Mouse (Mus musculus) lung, embryonic 15.5 days (tissue): Measurements from ENCODE around the gene Ndufs3. TPM values are rescaled to one million over a fixed set of nuclear protein-coding genes. Genes with fewer than 3 reads are reported as not detected.
"Not testable (repeated sequence)": the region's sequence is repeated elsewhere in the genome, so short reads cannot be mapped to it uniquely, and the experiment has no call there.

Source experiments
- ATAC-seq: fragments of 200-750 bp; cut with Nextera tagmentation; 2 replicates; pipeline ENCODE4 v1.8.0; 2017; ENCODE audit warnings: moderate number of reproducible peaks, borderline replicate concordance; ENCODE audit not compliant: low FRiP score, low TSS enrichment; ENCODE audit errors: extremely low read depth
- H3K27ac ChIP-seq: fragments of 300-500 bp; sonication (generic); 2 replicates; pipeline ENCODE4 v1.5.1; 2015; ENCODE audit warnings: moderate library complexity, mild to moderate bottlenecking, inconsistent platforms
- H3K27me3 ChIP-seq: fragments of 300-500 bp; sonication (generic); 2 replicates; pipeline ENCODE4 v1.6.1; 2015; ENCODE audit warnings: inconsistent platforms
- H3K36me3 ChIP-seq: fragments of 300-500 bp; sonication (generic); 2 replicates; pipeline ENCODE4 v1.6.1; 2015; ENCODE audit warnings: inconsistent platforms
- H3K4me1 ChIP-seq: fragments of 300-500 bp; sonication (generic); 2 replicates; pipeline ENCODE4 v1.6.1; 2015; ENCODE audit warnings: inconsistent platforms
- H3K4me2 ChIP-seq: fragments of 300-500 bp; sonication (generic); 2 replicates; pipeline ENCODE4 v1.6.1; 2015; ENCODE audit warnings: inconsistent platforms, mild to moderate bottlenecking, moderate library complexity
- H3K4me3 ChIP-seq: fragments of 300-500 bp; sonication (generic); 2 replicates; pipeline ENCODE4 v1.5.1; 2015; ENCODE audit warnings: mild to moderate bottlenecking, inconsistent platforms
- H3K9ac ChIP-seq: fragments of 300-500 bp; sonication (generic); 2 replicates; pipeline ENCODE4 v1.6.1; 2015; ENCODE audit warnings: inconsistent platforms
- H3K9me3 ChIP-seq: fragments of 300-500 bp; sonication (generic); 2 replicates; pipeline ENCODE4 v1.6.1; 2016; ENCODE audit warnings: inconsistent platforms
- WGBS: fragments of 180-500 bp; shearing (Covaris S2); methylation state at CpG from one replicate; pipeline ENCODE4 v1.1.7; 2015; 5-methylcytosine and 5-hydroxymethylcytosine counted together
- polyA plus RNA-seq: library from polyadenylated mRNA; unstranded; fragments of >200 nt; fragmentation: Nextera tagmentation; extraction: Ambion mirVana; gene quantifications from 2 replicates; pipeline ENCODE4 v1.2.1, GENCODE M21; 2015

Gene Ndufs3
- polyA plus RNA-seq, 1 experiment from 2014 or later: 199 TPM

GRCm38 (mm10) chr2:90903398-90903797 lies 1.2 kb downstream of the Ndufs3 start:
- WGBS: 75% methylated on average over 2 of the region's 2 CpGs
- no peaks in the 10 kb centered on the region for H3K27me3 ChIP-seq
- H3K9me3 ChIP-seq: no peaks in the 10 kb centered on the region
- H3K36me3 ChIP-seq: peaks cover 46% of the 10 kb centered on the region
- H3K4me2 ChIP-seq: peak overlapping the region; percentile 64
- H3K4me3 ChIP-seq: peak overlapping the region; percentile 94
- H3K4me1 ChIP-seq: peaks cover 24% of the 10 kb centered on the region
- no peak for ATAC-seq
- peak overlapping the region; percentile 95 for H3K9ac ChIP-seq
- no peak overlapping the region for H3K27ac ChIP-seq

DNA sequence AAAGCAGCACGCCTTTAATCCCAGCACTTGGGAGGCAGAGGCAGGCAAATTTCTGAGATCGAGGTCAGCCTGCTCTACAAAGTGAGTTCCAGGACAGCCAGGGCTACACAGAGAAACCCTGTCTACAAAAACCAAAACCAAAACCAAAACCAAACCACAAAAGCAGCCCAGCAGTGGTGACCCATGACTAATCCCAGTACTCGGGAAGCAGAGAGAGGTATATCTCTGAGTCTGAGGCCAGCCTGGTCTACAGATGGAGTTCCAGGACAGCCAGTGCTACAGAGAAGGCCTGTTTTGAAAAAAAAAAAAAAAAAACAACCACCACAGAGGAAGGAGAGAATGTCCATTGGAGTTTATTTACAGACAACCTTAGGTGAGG lies 10.3 kb downstream of the Ndufs3 start:
- not testable (repeated sequence) for H3K4me3 ChIP-seq, ATAC-seq, H3K9me3 ChIP-seq, H3K27ac ChIP-seq, H3K9ac ChIP-seq, H3K4me2 ChIP-seq
- Histone ChIP-seq H3K27me3 (peaks cover 19% of the 10 kb centered on the region), H3K4me1 (peaks cover 12% of the 10 kb centered on the region), H3K36me3 (peaks cover 44% of the 10 kb centered on the region)
- 89% methylated on average over 3 of the region's 3 CpGs for WGBS

- Histone ChIP-seq H3K4me3 (no peak overlapping the region), H3K27ac (no peak overlapping the region), H3K27me3 (peaks cover 24% of the 10 kb centered on the region), H3K9me3 (no peaks in the 10 kb centered on the region), H3K4me1 (peaks cover 13% of the 10 kb centered on the region), H3K4me2 (no peak overlapping the region), H3K36me3 (peaks cover 39% of the 10 kb centered on the region), H3K9ac (no peak overlapping the region)
- ATAC-seq: no peak
- 81% methylated on average over 6 of the region's 6 CpGs for WGBS
These were observed 10.8 kb downstream of the Ndufs3 start for GRCm38 (mm10) chr2:90893673-90894298.

DNA sequence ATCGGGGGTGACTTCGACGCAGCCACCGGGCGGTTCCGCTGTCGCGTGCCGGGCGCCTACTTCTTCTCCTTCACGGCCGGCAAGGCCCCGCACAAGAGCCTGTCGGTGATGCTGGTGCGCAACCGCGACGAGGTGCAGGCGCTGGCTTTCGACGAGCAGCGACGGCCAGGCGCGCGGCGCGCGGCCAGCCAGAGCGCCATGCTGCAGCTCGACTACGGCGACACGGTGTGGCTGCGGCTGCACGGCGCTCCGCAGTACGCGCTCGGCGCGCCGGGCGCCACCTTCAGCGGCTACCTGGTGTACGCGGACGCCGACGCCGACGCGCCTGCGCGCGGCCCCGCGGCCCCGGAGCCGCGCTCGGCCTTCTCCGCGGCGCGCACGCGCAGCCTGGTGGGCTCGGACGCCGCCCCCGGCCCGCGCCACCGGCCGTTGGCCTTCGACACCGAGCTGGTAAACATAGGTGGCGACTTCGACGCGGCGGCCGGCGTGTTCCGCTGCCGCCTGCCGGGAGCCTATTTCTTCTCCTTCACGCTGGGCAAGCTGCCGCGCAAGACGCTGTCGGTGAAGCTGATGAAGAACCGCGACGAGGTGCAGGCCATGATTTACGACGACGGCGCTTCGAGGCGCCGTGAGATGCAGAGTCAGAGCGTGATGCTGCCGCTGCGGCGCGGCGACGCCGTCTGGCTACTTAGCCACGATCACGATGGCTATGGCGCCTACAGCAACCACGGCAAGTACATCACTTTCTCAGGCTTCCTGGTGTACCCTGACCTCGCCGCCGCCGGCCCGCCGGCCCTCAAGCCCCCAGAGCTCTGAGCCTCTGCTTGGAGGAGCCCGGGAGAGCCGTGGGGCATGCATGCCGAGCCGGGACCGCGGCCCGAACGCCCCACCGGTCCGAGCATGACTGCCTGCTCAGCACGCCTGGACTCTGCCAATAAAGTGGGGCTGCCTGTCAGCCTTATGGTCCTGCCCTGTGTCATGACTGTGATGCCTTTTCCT lies 14.8 kb downstream of the Ndufs3 start:
- H3K4me2 ChIP-seq: peak overlapping the region; percentile 90
- H3K36me3 ChIP-seq: peaks cover 2% of the 10 kb centered on the region; the same call in 1 of the 2 replicates
- H3K9me3 ChIP-seq: no peaks in the 10 kb centered on the region
- 3% methylated on average over 111 of the region's 133 CpGs for WGBS
- peaks cover 26% of the 10 kb centered on the region for H3K4me1 ChIP-seq
- H3K9ac ChIP-seq: peak overlapping the region; percentile 22
- ATAC-seq: peak; percentile 52; the same call in 1 of the 2 replicates
- peaks cover 63% of the 10 kb centered on the region for H3K27me3 ChIP-seq
- H3K27ac ChIP-seq: no peak overlapping the region
- H3K4me3 ChIP-seq: peak overlapping the region; percentile 51

DNA sequence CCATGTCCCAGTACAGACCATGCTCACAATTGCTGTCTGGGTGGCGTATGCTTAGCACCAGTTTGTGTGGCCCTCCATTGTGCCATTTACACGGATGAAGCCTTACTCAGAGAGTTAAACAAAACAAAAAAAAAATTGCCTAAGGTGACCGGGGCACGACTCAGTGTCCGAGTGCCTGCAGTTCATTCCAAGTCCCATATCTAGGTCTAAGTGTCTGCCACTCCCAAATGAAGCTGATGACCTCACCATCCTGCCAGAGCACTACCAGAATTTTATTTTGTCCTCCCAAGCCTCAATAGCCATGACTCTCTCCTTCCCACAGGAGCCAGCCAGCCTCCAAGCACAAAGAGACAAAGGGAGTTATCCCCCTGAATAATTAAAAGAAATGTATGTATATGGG lies 17.0 kb downstream of the Ndufs3 start:
- ATAC-seq: no peak

GRCm38 (mm10) chr2:90886436-90886835 lies 18.2 kb downstream of the Ndufs3 start:
- no peaks in the 10 kb centered on the region for H3K36me3 ChIP-seq
- H3K4me2 ChIP-seq: peak overlapping the region; percentile 83; the same call in 1 of the 2 replicates
- no peak overlapping the region for H3K4me3 ChIP-seq
- H3K27ac ChIP-seq: no peak overlapping the region
- H3K9me3 ChIP-seq: no peaks in the 10 kb centered on the region
- peaks cover 26% of the 10 kb centered on the region for H3K4me1 ChIP-seq
- 37% methylated on average over 6 of the region's 6 CpGs for WGBS
- peaks cover 74% of the 10 kb centered on the region for H3K27me3 ChIP-seq
- H3K9ac ChIP-seq: no peak overlapping the region
- no peak for ATAC-seq

More for the DNA sequence above, 17.0 kb downstream of the Ndufs3 start:
- Histone ChIP-seq H3K4me2 (no peak overlapping the region), H3K27me3 (peaks cover 74% of the 10 kb centered on the region), H3K27ac (no peak overlapping the region), H3K4me1 (peaks cover 26% of the 10 kb centered on the region), H3K36me3 (no peaks in the 10 kb centered on the region), H3K9me3 (no peaks in the 10 kb centered on the region), H3K9ac (no peak overlapping the region), H3K4me3 (no peak overlapping the region)
- WGBS: 59% methylated on average over 5 of the region's 5 CpGs

DNA sequence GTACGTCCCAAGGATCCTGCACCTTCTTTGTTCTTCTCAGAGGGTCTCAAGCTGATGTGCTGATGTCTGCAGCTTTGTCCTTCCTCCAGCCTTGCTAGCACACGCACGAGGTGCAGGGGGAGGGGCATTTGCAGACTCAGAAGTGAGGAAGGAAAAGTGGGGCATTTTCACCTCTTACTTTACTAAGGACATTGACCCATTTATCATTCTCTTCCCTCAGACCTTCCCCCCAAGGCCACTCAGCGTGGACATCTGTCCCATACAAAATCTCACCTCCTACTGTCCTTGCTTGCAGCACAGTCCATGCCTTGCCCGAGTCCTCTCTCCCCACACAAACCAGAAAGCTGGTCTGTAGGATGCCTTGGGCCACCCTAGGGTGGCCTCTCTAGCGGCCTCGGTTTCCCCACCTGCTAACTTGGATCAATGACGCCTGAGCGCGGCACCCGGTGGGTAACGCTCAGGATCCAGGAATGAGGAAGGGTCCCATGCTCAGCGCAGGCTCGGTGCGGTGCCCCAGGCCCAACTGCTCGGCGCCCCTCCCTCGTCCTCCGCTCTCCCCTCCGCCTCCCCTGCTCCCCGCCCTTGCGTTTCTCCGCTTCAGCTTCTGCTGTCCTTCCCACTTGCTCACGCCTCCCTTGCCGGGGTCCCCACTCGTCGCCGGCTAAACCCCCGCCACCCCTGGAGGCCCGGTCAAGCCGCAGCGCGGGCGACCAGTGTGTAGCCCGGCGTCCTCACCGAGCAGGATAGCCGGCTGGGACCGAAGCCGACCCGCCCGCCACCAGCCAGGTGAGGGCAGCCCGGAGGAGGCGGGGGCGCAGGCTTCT lies 19.2 kb downstream of the Ndufs3 start, which contains the start of gene C1qtnf4:
Gene C1qtnf4, plus strand, starts transcription at position 643 of the 824 bp plus-strand sequence.
- H3K9me3 ChIP-seq: no peaks in the 10 kb centered on the region
- peak within 1 kb of the TSS; percentile 20; the same call in 1 of the 2 replicates for H3K9ac ChIP-seq
- no peaks in the 10 kb centered on the region for H3K36me3 ChIP-seq
- peaks cover 66% of the 10 kb centered on the region for H3K27me3 ChIP-seq
- WGBS: 2% methylated on average over 38 of the region's 45 CpGs
- H3K4me1 ChIP-seq: peaks cover 26% of the 10 kb centered on the region
- no peak within 1 kb of the TSS for H3K27ac ChIP-seq
- peak within 1 kb of the TSS; percentile 83 for H3K4me2 ChIP-seq
- H3K4me3 ChIP-seq: peak within 1 kb of the TSS; percentile 44
- ATAC-seq: no peak

DNA sequence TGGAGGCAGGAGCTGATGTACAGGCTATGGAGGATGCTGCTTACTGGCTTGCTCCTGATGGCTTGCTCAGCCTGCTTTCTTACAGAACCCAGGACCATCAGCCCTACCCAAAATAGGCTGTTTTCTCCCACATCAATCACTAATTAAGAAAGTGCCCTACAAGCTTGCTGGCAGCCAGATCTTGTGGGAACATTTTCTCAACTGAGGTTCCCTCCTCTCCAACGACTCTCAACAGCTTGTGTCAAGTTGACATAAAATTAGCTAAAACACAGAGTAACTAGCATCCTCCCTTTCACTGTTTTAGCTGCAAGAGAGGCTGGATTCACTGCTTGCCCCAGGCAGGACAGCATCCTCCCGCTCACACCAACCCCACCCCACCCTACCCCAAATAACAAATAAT lies 22.8 kb downstream of the Ndufs3 start:
- Histone ChIP-seq H3K4me3 (no peak overlapping the region), H3K27me3 (peaks cover 30% of the 10 kb centered on the region), H3K4me2 (no peak overlapping the region), H3K27ac (no peak overlapping the region), H3K36me3 (no peaks in the 10 kb centered on the region), H3K4me1 (peaks cover 17% of the 10 kb centered on the region), H3K9ac (no peak overlapping the region), H3K9me3 (no peaks in the 10 kb centered on the region)
- no peak for ATAC-seq
- 60% methylated on average over 2 of the region's 2 CpGs for WGBS

DNA sequence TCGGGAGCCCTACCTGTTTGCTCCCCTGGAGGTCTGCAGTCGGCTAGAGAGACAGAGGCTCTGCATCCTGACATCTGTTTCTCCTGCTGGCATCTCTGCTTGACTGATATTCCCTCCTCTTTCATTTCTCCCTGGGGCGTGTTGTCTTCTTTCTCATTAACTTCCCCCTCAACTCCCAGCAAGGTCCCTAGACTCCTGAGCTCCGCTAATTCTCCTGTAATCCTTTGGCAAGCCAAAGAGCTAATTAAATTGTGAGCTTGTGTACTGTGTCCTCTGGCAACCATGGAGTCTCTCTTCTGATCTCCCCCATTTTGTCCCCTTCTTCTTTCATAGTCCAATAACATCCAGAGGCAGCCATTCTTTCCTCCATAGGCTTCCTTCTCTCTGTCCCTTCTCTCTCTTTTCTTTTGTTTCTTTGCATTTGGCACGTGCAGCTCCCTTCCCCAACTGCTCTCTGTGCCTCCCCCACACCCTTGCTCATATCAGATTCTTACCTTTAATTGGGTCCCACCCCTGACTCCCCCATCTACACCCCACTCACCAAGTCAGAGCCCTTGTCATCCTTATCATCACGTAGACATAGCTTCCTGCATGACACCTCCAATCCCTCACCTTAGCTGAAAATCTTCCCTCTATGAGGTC lies 24.4 kb downstream of the Ndufs3 start:
- Histone ChIP-seq H3K9ac (no peak overlapping the region), H3K36me3 (no peaks in the 10 kb centered on the region), H3K4me3 (no peak overlapping the region), H3K4me2 (no peak overlapping the region), H3K4me1 (peaks cover 6% of the 10 kb centered on the region; the same call in 1 of the 2 replicates), H3K27me3 (peaks cover 14% of the 10 kb centered on the region), H3K27ac (no peak overlapping the region), H3K9me3 (no peaks in the 10 kb centered on the region)
- 32% methylated on average over 6 of the region's 6 CpGs for WGBS
- no peak for ATAC-seq

DNA sequence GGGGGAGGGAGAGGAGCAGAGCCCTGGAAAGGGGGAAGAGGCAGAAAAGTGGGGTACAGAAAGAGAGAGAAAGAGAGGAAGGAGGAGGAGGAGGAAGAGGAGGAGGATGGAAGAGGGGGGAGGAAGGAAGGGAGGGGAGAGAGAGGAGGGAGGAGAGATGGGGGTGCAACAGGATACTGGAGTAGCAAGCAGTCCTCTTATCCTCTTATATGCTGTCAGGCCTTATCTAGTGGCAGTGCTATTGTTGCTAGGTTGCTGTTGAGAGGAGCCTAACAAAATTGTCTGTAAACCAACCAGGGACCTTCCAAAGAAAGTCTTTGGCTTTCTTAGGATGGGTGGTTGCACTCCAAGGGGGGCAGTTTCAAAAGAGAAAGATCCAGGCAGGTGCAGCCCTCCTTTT lies 25.2 kb downstream of the Ndufs3 start:
- H3K9ac ChIP-seq: no peak overlapping the region
- no peak overlapping the region for H3K27ac ChIP-seq
- peaks cover 6% of the 10 kb centered on the region; the same call in 1 of the 2 replicates for H3K27me3 ChIP-seq
- 0 out of 2 replicates have a peak, but pooled peaks cover 5% of the 10 kb centered on the region for H3K4me1 ChIP-seq
- H3K4me3 ChIP-seq: no peak overlapping the region
- H3K36me3 ChIP-seq: no peaks in the 10 kb centered on the region
- no peak overlapping the region for H3K4me2 ChIP-seq
- ATAC-seq: no peak
- no peaks in the 10 kb centered on the region for H3K9me3 ChIP-seq
